Mouse (Mus musculus): Measurements from ENCODE around the gene Brd2. TPM values are rescaled to one million over a fixed set of nuclear protein-coding genes. Genes with fewer than 3 reads are reported as not detected.

Brd2 gene
- polyA plus RNA-seq, 1 experiment: 257 TPM

DNA sequence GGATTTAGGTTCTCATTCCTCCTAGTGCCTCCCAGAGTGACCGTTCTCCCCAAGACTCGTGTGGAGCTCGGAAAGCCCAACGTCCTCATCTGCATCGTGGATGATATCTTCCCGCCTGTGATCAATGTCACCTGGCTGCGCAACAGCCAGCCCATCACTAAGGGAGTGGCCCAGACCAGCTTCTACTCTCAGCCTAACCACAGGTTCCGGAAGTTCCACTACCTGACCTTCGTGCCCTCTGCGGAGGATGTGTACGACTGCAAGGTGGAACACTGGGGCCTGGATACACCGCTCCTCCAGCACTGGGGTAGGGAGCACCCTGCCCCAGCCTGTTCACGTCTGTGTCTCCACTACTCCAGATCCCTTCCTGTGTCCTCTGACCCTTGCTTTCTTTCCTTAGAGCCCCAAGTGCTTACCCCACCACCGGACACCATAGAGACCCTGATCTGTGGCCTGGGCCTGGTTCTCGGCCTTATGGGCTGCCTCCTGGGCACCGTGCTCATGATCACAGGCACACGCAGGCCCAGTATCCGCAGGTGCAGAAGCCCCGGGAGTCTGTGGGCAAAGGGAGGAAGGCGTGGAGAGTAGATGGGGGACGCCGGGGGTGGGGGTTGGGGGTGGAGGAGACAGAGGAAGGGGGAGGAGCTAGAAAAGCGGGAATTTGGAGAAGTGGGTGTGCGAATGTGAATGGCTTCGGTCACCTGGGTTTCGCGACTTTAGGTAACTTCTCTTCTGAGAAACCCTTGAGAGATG lies 28.0 kb downstream of the Brd2 start:
- TF ChIP-seq POLR2A (IDR thresholded peaks at IDR 0.05; ENCODE audit: control insufficient read depth, extremely low read depth, insufficient read depth, low read length, poor library complexity): no peak
- no peak for TF ChIP-seq CTCF (IDR thresholded peaks at IDR 0.05; ENCODE audit: borderline replicate concordance, control insufficient read depth, extremely low read depth, insufficient read depth, low read length, poor library complexity)
- H3K36me3 ChIP-seq (ENCODE audit: control insufficient read depth, insufficient read depth, low read length): no peaks in the 10 kb centered on the region
- peak overlapping the region; percentile 18; the same call in 1 of the 2 replicates for H3K4me3 ChIP-seq (ENCODE audit: control insufficient read depth, insufficient read depth, low read length)
- peak; percentile 39 for DNase-seq
- H3K27me3 ChIP-seq (ENCODE audit: control insufficient read depth, insufficient read depth, low read length): no peaks in the 10 kb centered on the region
- peak overlapping the region; percentile 9; the same call in 1 of the 2 replicates for H3K27ac ChIP-seq (ENCODE audit: control insufficient read depth, insufficient read depth, low read length)
- H3K4me1 ChIP-seq (replicated peaks; ENCODE audit: control insufficient read depth, insufficient read depth, low read length): peaks cover 52% of the 10 kb centered on the region
- WGBS: 33% methylated on average over 27 of the region's 27 CpGs

GRCm38 (mm10) chr17:34093199-34093874 lies 29.1 kb downstream of the Brd2 start:
- 35% methylated on average over 7 of the region's 7 CpGs for WGBS
- H3K27me3 ChIP-seq (ENCODE audit: control insufficient read depth, insufficient read depth, low read length): no peaks in the 10 kb centered on the region
- H3K4me3 ChIP-seq (ENCODE audit: control insufficient read depth, insufficient read depth, low read length): no peak overlapping the region
- H3K36me3 ChIP-seq (ENCODE audit: control insufficient read depth, insufficient read depth, low read length): no peaks in the 10 kb centered on the region
- peak; percentile 61 for DNase-seq
- peak overlapping the region; percentile 94 for H3K27ac ChIP-seq (ENCODE audit: control insufficient read depth, insufficient read depth, low read length)
- no peak for TF ChIP-seq CTCF (IDR thresholded peaks at IDR 0.05; ENCODE audit: borderline replicate concordance, control insufficient read depth, extremely low read depth, insufficient read depth, low read length, poor library complexity)
- TF ChIP-seq POLR2A (IDR thresholded peaks at IDR 0.05; ENCODE audit: control insufficient read depth, extremely low read depth, insufficient read depth, low read length, poor library complexity): no peak
- H3K4me1 ChIP-seq (replicated peaks; ENCODE audit: control insufficient read depth, insufficient read depth, low read length): peaks cover 49% of the 10 kb centered on the region

- H3K27ac ChIP-seq (ENCODE audit: control insufficient read depth, insufficient read depth, low read length): peak within 1 kb of the TSS; percentile 94
- WGBS: 3% methylated on average over 11 of the region's 11 CpGs
Observed at GRCm38 (mm10) chr17:34092197-34092875, 30.1 kb downstream of the Brd2 start, which contains the start of gene H2-Oa. Gene H2-Oa (plus strand): TSS chr17:34092340.

GRCm38 (mm10) chr17:34090923-34091322 lies 31.5 kb downstream of the Brd2 start:
- Histone ChIP-seq H3K4me3 (ENCODE audit: control insufficient read depth, insufficient read depth, low read length) (no peak overlapping the region), H3K27ac (ENCODE audit: control insufficient read depth, insufficient read depth, low read length) (no peak overlapping the region), H3K4me1 (replicated peaks; ENCODE audit: control insufficient read depth, insufficient read depth, low read length) (peaks cover 44% of the 10 kb centered on the region), H3K36me3 (ENCODE audit: control insufficient read depth, insufficient read depth, low read length) (no peaks in the 10 kb centered on the region), H3K27me3 (ENCODE audit: control insufficient read depth, insufficient read depth, low read length) (no peaks in the 10 kb centered on the region)
- DNase-seq: peak; percentile 58
- 58% methylated on average over 7 of the region's 7 CpGs for WGBS
- no peak for TF ChIP-seq CTCF (IDR thresholded peaks at IDR 0.05; ENCODE audit: borderline replicate concordance, control insufficient read depth, extremely low read depth, insufficient read depth, low read length, poor library complexity)
- 0 out of 2 replicates have a peak, but pooled peaks have one; percentile 11 for TF ChIP-seq POLR2A (IDR thresholded peaks at IDR 0.05; ENCODE audit: control insufficient read depth, extremely low read depth, insufficient read depth, low read length, poor library complexity)

More at GRCm38 (mm10) chr17:34092197-34092875, 30.1 kb downstream of the Brd2 start, which contains the start of gene H2-Oa:
- peaks cover 49% of the 10 kb centered on the region for H3K4me1 ChIP-seq (replicated peaks; ENCODE audit: control insufficient read depth, insufficient read depth, low read length)
- H3K4me3 ChIP-seq (ENCODE audit: control insufficient read depth, insufficient read depth, low read length): peak within 1 kb of the TSS; percentile 71
- TF ChIP-seq CTCF (IDR thresholded peaks at IDR 0.05; ENCODE audit: borderline replicate concordance, control insufficient read depth, extremely low read depth, insufficient read depth, low read length, poor library complexity) (no peak), POLR2A (IDR thresholded peaks at IDR 0.05; ENCODE audit: control insufficient read depth, extremely low read depth, insufficient read depth, low read length, poor library complexity) (peak; percentile 50; the same call in 1 of the 2 replicates)
- H3K27me3 ChIP-seq (ENCODE audit: control insufficient read depth, insufficient read depth, low read length): no peaks in the 10 kb centered on the region
- no peaks in the 10 kb centered on the region for H3K36me3 ChIP-seq (ENCODE audit: control insufficient read depth, insufficient read depth, low read length)
- peak; percentile 67 for DNase-seq

- Histone ChIP-seq H3K4me3 (ENCODE audit: control insufficient read depth, insufficient read depth, low read length) (no peak overlapping the region), H3K27ac (ENCODE audit: control insufficient read depth, insufficient read depth, low read length) (no peak overlapping the region), H3K27me3 (ENCODE audit: control insufficient read depth, insufficient read depth, low read length) (no peaks in the 10 kb centered on the region), H3K4me1 (replicated peaks; ENCODE audit: control insufficient read depth, insufficient read depth, low read length) (peaks cover 18% of the 10 kb centered on the region), H3K36me3 (ENCODE audit: control insufficient read depth, insufficient read depth, low read length) (no peaks in the 10 kb centered on the region)
- TF ChIP-seq CTCF (IDR thresholded peaks at IDR 0.05; ENCODE audit: borderline replicate concordance, control insufficient read depth, extremely low read depth, insufficient read depth, low read length, poor library complexity): no peak
- TF ChIP-seq POLR2A (IDR thresholded peaks at IDR 0.05; ENCODE audit: control insufficient read depth, extremely low read depth, insufficient read depth, low read length, poor library complexity): no peak
- DNase-seq: no peak
- 73% methylated on average over 11 of the region's 11 CpGs for WGBS
Observed at GRCm38 (mm10) chr17:34088124-34088523, 34.3 kb downstream of the Brd2 start.

DNA sequence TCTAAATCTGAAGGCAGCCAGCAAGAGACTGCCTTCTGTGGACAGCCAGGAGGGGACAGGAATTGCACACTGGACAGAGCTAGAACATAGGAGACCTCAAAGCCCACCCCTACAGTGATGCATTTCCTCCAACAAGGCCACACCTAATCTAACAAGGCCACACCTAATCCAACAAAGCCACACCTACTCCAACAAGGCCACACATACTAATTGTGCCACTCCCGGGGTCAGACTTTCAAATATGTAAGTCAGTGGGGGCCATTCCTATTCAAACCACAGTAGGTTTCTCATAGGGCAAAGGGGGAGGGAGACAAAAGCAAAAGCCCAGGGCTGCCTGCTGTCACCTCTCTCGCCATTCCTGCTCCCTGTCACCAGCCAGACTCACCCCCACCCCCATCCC lies 35.0 kb downstream of the Brd2 start:
- WGBS: 85% methylated on average over 2 of the region's 2 CpGs

More for the DNA sequence above, 35.0 kb downstream of the Brd2 start:
- TF ChIP-seq POLR2A (IDR thresholded peaks at IDR 0.05; ENCODE audit: control insufficient read depth, extremely low read depth, insufficient read depth, low read length, poor library complexity) (no peak), CTCF (IDR thresholded peaks at IDR 0.05; ENCODE audit: borderline replicate concordance, control insufficient read depth, extremely low read depth, insufficient read depth, low read length, poor library complexity) (no peak)
- H3K4me1 ChIP-seq (replicated peaks; ENCODE audit: control insufficient read depth, insufficient read depth, low read length): peaks cover 11% of the 10 kb centered on the region
- H3K27ac ChIP-seq (ENCODE audit: control insufficient read depth, insufficient read depth, low read length): no peak overlapping the region
- no peaks in the 10 kb centered on the region for H3K27me3 ChIP-seq (ENCODE audit: control insufficient read depth, insufficient read depth, low read length)
- no peak for DNase-seq
- no peak overlapping the region for H3K4me3 ChIP-seq (ENCODE audit: control insufficient read depth, insufficient read depth, low read length)
- H3K36me3 ChIP-seq (ENCODE audit: control insufficient read depth, insufficient read depth, low read length): no peaks in the 10 kb centered on the region

Data from thymus, adult 2 months (tissue).